1 mouse cellular context compared by ENCODE assay signal in the genomic region with DNA sequence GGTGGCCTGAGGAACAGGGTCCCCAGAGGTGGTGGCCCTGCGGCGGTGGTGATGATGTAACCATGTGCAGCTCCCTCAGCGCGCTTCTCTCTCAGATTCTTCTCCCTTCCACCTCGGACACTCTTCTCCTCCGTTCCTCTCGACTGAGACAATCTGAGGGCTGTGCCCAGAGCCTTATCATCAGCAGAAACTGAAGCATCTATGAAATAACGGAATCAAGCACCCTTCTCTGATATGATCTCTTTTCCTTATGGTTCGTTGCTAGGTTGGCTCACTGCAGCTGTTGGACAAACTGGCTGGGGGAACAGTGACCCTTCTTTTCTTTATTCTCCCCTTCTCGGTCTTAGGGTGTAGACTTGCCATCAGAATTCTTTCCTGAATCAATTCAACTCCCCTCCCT.
TF ChIP-seq lines count a peak whose summit lies in the region.

No protein-coding gene starts in this region.

TF ChIP-seq in CH12.LX, 34 proteins besides CTCF, POLR2A, EP300 and RAD21:
- TF ChIP-seq MAZ (IDR thresholded peaks at IDR 0.05; ENCODE audit: low read depth, low read length) (no peak), IRF4 (IDR thresholded peaks at IDR 0.05; ENCODE audit: low read depth, low read length) (no peak), BHLHE40 (IDR thresholded peaks at IDR 0.05; ENCODE audit: low read depth, low read length) (no peak), ETS1 (conservative IDR thresholded peaks at IDR 0.05; ENCODE audit: low read depth, low read length) (no peak), ZMIZ1 (IDR thresholded peaks at IDR 0.05; ENCODE audit: low read depth, low read length) (no peak), POLR2AphosphoS2 (IDR thresholded peaks at IDR 0.05; ENCODE audit: low read depth, low read length) (no peak), SMC3 (IDR thresholded peaks at IDR 0.05; ENCODE audit: low read depth, low read length) (no peak), UBTF (IDR thresholded peaks at IDR 0.05; ENCODE audit: low read depth, low read length) (no peak), E2F4 (IDR thresholded peaks at IDR 0.05; ENCODE audit: insufficient replicate concordance, low read depth, low read length) (no peak)
